Mouse (Mus musculus) limb, embryonic 14.5 days (tissue): Measurements from ENCODE around the gene Foxg1. TPM values are rescaled to one million over a fixed set of nuclear protein-coding genes. Genes with fewer than 3 reads are reported as not detected.

ENCODE experiments used
- ATAC-seq: fragments of 200-750 bp; cut with Nextera tagmentation; 2 replicates; pipeline ENCODE4 v1.8.0; 2017; ENCODE audit warnings: low read depth, moderate number of reproducible peaks, moderate TSS enrichment; ENCODE audit not compliant: low FRiP score
- DNase-seq: peaks from one replicate; pipeline ENCODE4 v3.0.0-alpha.2; 2015; ENCODE audit warnings: low spot score
- H3K27ac ChIP-seq: fragments of 300-500 bp; sonication (generic); replicated peaks from 2 replicates; pipeline ENCODE4 v1.5.1; 2014; ENCODE audit warnings: low read depth, mild to moderate bottlenecking, low read length, moderate library complexity, mixed read lengths
- H3K27me3 ChIP-seq: fragments of 300-500 bp; sonication (generic); 2 replicates; pipeline ENCODE4 v1.6.1; 2014; ENCODE audit warnings: low read length, mixed read lengths; ENCODE audit not compliant: control insufficient read depth, insufficient read depth
- H3K36me3 ChIP-seq: fragments of 300-500 bp; sonication (generic); 2 replicates; pipeline ENCODE4 v1.6.1; 2014; ENCODE audit warnings: mild to moderate bottlenecking, low read length, moderate library complexity, mixed read lengths; ENCODE audit not compliant: control insufficient read depth, insufficient read depth
- H3K4me1 ChIP-seq: fragments of 300-500 bp; sonication (generic); 2 replicates; pipeline ENCODE4 v1.6.1; 2014; ENCODE audit warnings: antibody characterized with exemption, low read length, mixed read lengths; ENCODE audit not compliant: control insufficient read depth, insufficient read depth
- H3K4me2 ChIP-seq: fragments of 300-500 bp; sonication (generic); replicated peaks from 2 replicates; pipeline ENCODE4 v1.6.1; 2014; ENCODE audit warnings: low read depth, mild to moderate bottlenecking, low read length, moderate library complexity; ENCODE audit not compliant: severe bottlenecking
- H3K4me3 ChIP-seq: fragments of 300-500 bp; sonication (generic); replicated peaks from 2 replicates; pipeline ENCODE4 v1.5.1; 2014; ENCODE audit warnings: low read length
- H3K9ac ChIP-seq: fragments of 300-500 bp; sonication (generic); 2 replicates; pipeline ENCODE4 v1.6.1; 2014; ENCODE audit warnings: mild to moderate bottlenecking, low read depth, low read length, moderate library complexity; ENCODE audit not compliant: severe bottlenecking
- H3K9me3 ChIP-seq: fragments of 300-500 bp; sonication (generic); 2 replicates; pipeline ENCODE4 v1.6.1; 2016; ENCODE audit warnings: low read length; ENCODE audit not compliant: control insufficient read depth
- POLR2A ChIP-seq: fragments of 200-500 bp; IDR thresholded peaks from 2 replicates; pipeline ENCODE4 v1.8.0; 2012; ENCODE audit warnings: inconsistent platforms, mild to moderate bottlenecking, moderate library complexity, borderline replicate concordance; ENCODE audit not compliant: insufficient read depth, insufficient read length; ENCODE audit errors: extremely low read depth
- WGBS: fragments of 180-500 bp; shearing (Covaris S2); extraction: QIAGEN DNeasy Blood & Tissue Kit; methylation state at CpG from one replicate; pipeline ENCODE4 v1.1.7; 2014; 5-methylcytosine and 5-hydroxymethylcytosine counted together
- polyA plus RNA-seq, 2 experiments: library from polyadenylated mRNA; depleted of rRNA in 1 of 2; stranded (reverse) in 1 of 2; unstranded in 1 of 2; fragments of >200 nt; fragmentation: Nextera tagmentation in 1 of 2; extraction: Ambion mirVana in 1 of 2; gene quantifications; 2 replicates each; pipeline versions ENCODE4 v1.2.1 to v1.2.3; 2012 to 2014

Foxg1 gene
- polyA plus RNA-seq, 2 experiments, result 1.2 TPM; not detected in 1

DNA sequence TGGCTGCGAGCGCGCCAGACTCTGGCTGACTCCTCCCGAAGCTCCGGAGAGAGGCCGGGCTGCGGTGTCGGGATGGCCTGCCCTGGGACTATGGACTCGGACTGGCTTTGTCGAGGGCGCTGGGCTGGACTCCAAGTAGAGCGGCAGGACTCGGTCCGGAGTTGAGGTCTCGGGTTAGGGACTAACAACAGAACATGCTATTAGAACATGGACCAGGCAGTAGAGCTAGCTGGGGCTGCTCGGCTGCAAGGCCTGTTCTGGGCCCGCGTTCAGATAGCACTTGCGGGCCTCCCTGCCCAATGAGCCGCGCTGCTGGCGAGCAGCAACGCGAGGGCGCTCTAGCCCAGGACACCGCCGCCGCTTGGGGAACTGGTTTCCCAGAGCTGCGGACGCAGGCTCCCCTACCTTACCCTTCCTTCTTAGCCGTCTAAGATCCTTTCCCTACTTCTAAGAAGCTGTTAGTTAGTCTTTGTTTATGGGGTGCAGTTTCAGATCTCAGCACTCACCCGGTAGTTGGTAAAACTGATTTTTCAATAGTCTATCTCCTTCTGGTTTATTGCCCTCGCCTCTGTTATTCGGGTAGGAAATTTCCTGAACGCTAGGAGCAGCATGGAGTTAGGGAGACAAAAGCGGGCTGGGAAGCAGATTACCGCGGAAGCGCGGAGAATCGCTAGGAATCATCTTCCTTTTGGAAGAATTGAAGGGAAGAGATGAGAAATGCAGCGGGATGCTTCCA is 9.0 kb downstream of the Foxg1 start:
- Histone ChIP-seq H3K27me3 (peaks cover 80% of the 10 kb centered on the region), H3K9me3 (no peaks in the 10 kb centered on the region), H3K9ac (no peak overlapping the region), H3K36me3 (no peaks in the 10 kb centered on the region), H3K27ac (no peak overlapping the region), H3K4me3 (peak overlapping the region; percentile 2; the same call in 1 of the 2 replicates), H3K4me1 (no peaks in the 10 kb centered on the region), H3K4me2 (peak overlapping the region; percentile 16; the same call in 1 of the 2 replicates)
- no peak for TF ChIP-seq POLR2A
- WGBS, result under 1% methylated on average over 41 of the region's 42 CpGs
- peak; percentile 65 for DNase-seq
- ATAC-seq, result peak; percentile 79

DNA sequence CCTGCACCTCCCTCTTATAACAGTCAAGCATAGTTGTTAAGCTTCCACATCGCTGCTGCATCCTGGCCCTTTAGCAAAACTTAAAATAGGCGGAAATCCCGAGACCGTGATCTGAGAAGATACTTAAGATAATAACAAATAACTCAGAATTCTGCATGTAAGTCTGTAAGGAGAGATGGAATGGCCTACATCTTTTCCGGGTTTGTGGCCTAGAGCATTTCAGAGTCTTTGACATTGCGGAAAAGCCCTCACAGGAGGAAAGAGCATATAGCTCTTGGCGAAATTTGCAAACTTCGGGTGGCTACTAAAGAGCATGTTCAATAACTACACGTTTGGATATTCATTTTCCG is 9.6 kb downstream of the Foxg1 start:
- 3% methylated on average over 10 of the region's 10 CpGs for WGBS
- TF ChIP-seq POLR2A, result no peak
- Histone ChIP-seq H3K4me2 (no peak overlapping the region), H3K4me1 (no peaks in the 10 kb centered on the region), H3K36me3 (no peaks in the 10 kb centered on the region), H3K9me3 (no peaks in the 10 kb centered on the region), H3K9ac (no peak overlapping the region), H3K4me3 (no peak overlapping the region), H3K27ac (no peak overlapping the region), H3K27me3 (peaks cover 84% of the 10 kb centered on the region)
- no peak for ATAC-seq
- no peak for DNase-seq

DNA sequence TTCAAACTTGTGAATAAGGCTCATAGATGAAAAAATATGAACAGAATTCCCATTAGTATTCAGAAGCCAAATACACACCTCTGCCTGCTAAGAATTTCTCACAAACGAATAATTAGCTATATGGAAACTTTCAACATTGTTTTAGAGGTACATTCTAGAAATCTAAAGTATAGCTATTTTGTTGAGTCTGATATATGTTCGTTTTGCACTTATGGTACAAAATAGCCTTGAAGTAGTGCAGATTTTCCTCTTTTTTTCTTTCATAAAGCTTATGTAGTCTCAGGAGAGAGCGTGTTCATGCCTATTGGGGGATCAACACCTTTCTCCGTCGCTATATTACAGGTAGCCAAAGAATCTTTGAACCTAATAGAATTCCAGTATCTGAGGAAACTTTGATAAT is 10.4 kb downstream of the Foxg1 start:
- H3K36me3 ChIP-seq, result no peaks in the 10 kb centered on the region
- peaks cover 88% of the 10 kb centered on the region for H3K27me3 ChIP-seq
- H3K4me1 ChIP-seq, result no peaks in the 10 kb centered on the region
- no peak overlapping the region for H3K27ac ChIP-seq
- DNase-seq, result no peak
- H3K4me3 ChIP-seq, result no peak overlapping the region
- no peak for TF ChIP-seq POLR2A
- H3K9ac ChIP-seq, result no peak overlapping the region
- WGBS, result 4% methylated on average over 5 of the region's 5 CpGs
- no peak for ATAC-seq
- H3K4me2 ChIP-seq, result no peak overlapping the region
- H3K9me3 ChIP-seq, result no peaks in the 10 kb centered on the region

DNA sequence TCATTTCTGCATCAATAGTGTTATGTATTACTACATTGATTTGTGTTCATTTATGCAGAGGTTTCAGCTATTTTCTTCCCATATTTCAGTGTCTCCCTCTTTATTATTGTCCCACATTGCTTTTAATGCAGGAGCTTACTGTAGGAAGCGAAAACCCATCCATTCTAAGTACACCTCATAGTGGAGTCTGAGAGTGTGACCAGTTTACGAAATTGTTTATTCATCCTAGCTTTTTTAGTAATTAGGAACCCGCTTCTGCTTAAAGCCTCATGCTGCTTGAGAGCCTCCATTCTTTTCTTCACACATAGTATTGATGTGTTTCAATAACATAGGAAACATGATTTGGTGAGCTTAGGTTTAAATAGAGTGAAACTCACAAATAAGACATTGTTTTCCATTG is 11.2 kb downstream of the Foxg1 start:
- peak; percentile 4 for DNase-seq
- Histone ChIP-seq H3K9ac (no peak overlapping the region), H3K36me3 (no peaks in the 10 kb centered on the region), H3K4me1 (no peaks in the 10 kb centered on the region), H3K27ac (no peak overlapping the region), H3K27me3 (peaks cover 89% of the 10 kb centered on the region), H3K9me3 (no peaks in the 10 kb centered on the region), H3K4me2 (no peak overlapping the region), H3K4me3 (no peak overlapping the region)
- WGBS, result 10% methylated on average over 3 of the region's 3 CpGs
- no peak for TF ChIP-seq POLR2A
- ATAC-seq, result no peak

- H3K4me2 ChIP-seq, result no peak overlapping the region
- WGBS, result 3% methylated on average over 1 of the region's 1 CpGs
- H3K4me3 ChIP-seq, result no peak overlapping the region
Measured at GRCm38 (mm10) chr12:49394181-49394580, 11.7 kb downstream of the Foxg1 start.

More at GRCm38 (mm10) chr12:49394181-49394580, 11.7 kb downstream of the Foxg1 start:
- Histone ChIP-seq H3K9ac (no peak overlapping the region), H3K9me3 (no peaks in the 10 kb centered on the region), H3K4me1 (no peaks in the 10 kb centered on the region), H3K27ac (no peak overlapping the region), H3K27me3 (peaks cover 87% of the 10 kb centered on the region), H3K36me3 (no peaks in the 10 kb centered on the region)
- ATAC-seq (no peak), DNase-seq (no peak)
- TF ChIP-seq POLR2A, result no peak
